Mouse (Mus musculus) heart, postnatal 0 days (tissue): Measurements from ENCODE around the gene Dlk2. TPM values are rescaled to one million over a fixed set of nuclear protein-coding genes. Genes with fewer than 3 reads are reported as not detected.

Experiments
- ATAC-seq: fragments of 200-750 bp; cut with Nextera tagmentation; 2 replicates; pipeline ENCODE4 v1.8.0; 2017; ENCODE audit warnings: low read depth, moderate number of reproducible peaks, moderate library complexity; ENCODE audit not compliant: insufficient read depth
- DNase-seq: peaks from one replicate; pipeline ENCODE4 v3.0.0-alpha.2; 2016; ENCODE audit warnings: low spot score
- H3K27ac ChIP-seq: fragments of 300-500 bp; sonication (generic); 2 replicates; pipeline ENCODE4 v1.5.1; 2014; ENCODE audit warnings: low read depth, mild to moderate bottlenecking
- H3K27me3 ChIP-seq: fragments of 300-500 bp; sonication (generic); 2 replicates; pipeline ENCODE4 v1.6.1; 2014; ENCODE audit warnings: low read length, mixed read lengths; ENCODE audit not compliant: control insufficient read depth, insufficient read depth
- H3K36me3 ChIP-seq: fragments of 300-500 bp; sonication (generic); replicated peaks from 2 replicates; pipeline ENCODE4 v1.6.1; 2014; ENCODE audit warnings: low read length, mixed read lengths; ENCODE audit not compliant: control insufficient read depth, insufficient read depth
- H3K4me1 ChIP-seq: fragments of 300-500 bp; sonication (generic); 2 replicates; pipeline ENCODE4 v1.6.1; 2014; ENCODE audit warnings: antibody characterized with exemption; ENCODE audit not compliant: control insufficient read depth, insufficient read depth
- H3K4me2 ChIP-seq: fragments of 300-500 bp; sonication (generic); 2 replicates; pipeline ENCODE4 v1.6.1; 2014; ENCODE audit warnings: low read depth, mild to moderate bottlenecking, low read length, moderate library complexity
- H3K4me3 ChIP-seq: fragments of 300-500 bp; sonication (generic); 2 replicates; pipeline ENCODE4 v1.5.1; 2014; ENCODE audit warnings: low read depth, low read length
- H3K9ac ChIP-seq: fragments of 300-500 bp; sonication (generic); replicated peaks from 2 replicates; pipeline ENCODE4 v1.6.1; 2014; ENCODE audit warnings: low read depth, low read length, mixed read lengths
- H3K9me3 ChIP-seq: fragments of 300-500 bp; sonication (generic); replicated peaks from 2 replicates; pipeline ENCODE4 v1.6.1; 2016; ENCODE audit warnings: low read length; ENCODE audit not compliant: control insufficient read depth
- CTCF ChIP-seq: IDR thresholded peaks from 2 replicates; pipeline ENCODE4 v1.5.1; 2016; ENCODE audit warnings: antibody characterized with exemption, control low read depth, low read depth
- EP300 ChIP-seq: IDR thresholded peaks from 2 replicates; pipeline ENCODE4 v1.6.1; 2016; ENCODE audit warnings: antibody characterized with exemption, low read depth
- WGBS: fragments of 180-500 bp; shearing (Covaris S2); extraction: QIAGEN DNeasy Blood & Tissue Kit; methylation state at CpG from one replicate; pipeline ENCODE4 v1.1.7; 2014; 5-methylcytosine and 5-hydroxymethylcytosine counted together
- polyA plus RNA-seq: library from polyadenylated mRNA; unstranded; fragments of >200 nt; fragmentation: Nextera tagmentation; extraction: Ambion mirVana; gene quantifications from 2 replicates; pipeline ENCODE4 v1.2.1, GENCODE M21; 2015
- total RNA-seq: library from RNA; depleted of rRNA; stranded (reverse); fragments of >200 nt; gene quantifications from 2 replicates; pipeline ENCODE4 v1.2.3, GENCODE M21; 2014; ENCODE audit warnings: low replicate concordance; rRNA removed

The Dlk2 gene
- total RNA-seq (1.7 TPM in 1 of 2 replicates, not detected in the other), polyA plus RNA-seq (0.16 and 0.43 TPM in 2 replicates)

DNA sequence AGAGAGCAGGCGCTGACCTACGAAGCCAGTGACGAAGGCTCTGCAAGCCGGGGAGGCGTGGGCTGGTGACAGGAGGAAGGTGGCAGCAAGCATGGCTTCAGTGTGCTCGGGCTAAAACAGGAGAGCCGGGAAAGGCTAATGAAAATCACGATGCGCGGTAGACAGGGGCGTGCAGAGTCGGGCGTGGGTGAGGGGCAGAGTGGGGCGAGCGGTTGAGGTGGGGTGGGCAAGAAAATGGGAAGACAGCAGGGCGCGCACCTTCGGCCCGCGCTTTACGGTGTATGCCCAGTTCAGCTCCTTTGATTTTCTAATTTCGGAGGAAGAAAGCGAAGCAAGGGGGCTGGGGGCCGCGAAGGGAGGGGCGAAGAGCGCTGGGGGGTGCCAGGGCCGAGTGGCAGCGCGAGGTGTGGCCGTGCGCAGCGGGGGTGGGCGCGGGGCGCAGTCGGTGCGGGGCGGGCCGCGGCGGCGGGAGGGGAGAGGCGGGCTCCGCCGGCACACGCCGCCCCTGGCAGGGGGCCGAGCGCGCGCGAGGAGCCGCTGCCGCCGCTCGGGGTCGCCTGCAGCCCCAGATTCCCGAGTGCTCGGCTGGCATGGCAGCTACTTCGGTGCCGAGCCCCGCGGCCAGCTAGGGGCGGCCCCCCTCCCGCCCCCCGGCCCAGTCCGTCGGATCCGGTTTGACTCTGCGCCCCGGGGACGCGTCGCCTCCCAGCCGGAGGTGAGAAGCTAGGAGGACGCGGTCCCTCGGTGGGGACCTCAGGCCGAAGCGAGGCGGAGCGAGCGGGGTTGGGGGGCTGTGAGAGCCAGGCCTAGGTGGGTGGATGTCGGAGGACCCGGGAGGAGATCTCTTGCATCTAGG lies at the start of gene Dlk2:
TSS of gene Dlk2 (plus strand) at position 58 of the 856 bp plus-strand sequence.
- no peak within 1 kb of the TSS for H3K27ac ChIP-seq
- no peak for ATAC-seq
- H3K4me1 ChIP-seq, result peaks cover 14% of the 10 kb centered on the region
- H3K4me3 ChIP-seq, result peak within 1 kb of the TSS; percentile 70
- DNase-seq, result no peak
- H3K9me3 ChIP-seq, result no peaks in the 10 kb centered on the region
- TF ChIP-seq EP300 (no peak), CTCF (no peak)
- H3K36me3 ChIP-seq, result no peaks in the 10 kb centered on the region
- peak within 1 kb of the TSS; percentile 37; the same call in 1 of the 2 replicates for H3K9ac ChIP-seq
- WGBS, result under 1% methylated on average over 60 of the region's 86 CpGs
- H3K27me3 ChIP-seq, result peaks cover 58% of the 10 kb centered on the region
- peak within 1 kb of the TSS; percentile 100 for H3K4me2 ChIP-seq

DNA sequence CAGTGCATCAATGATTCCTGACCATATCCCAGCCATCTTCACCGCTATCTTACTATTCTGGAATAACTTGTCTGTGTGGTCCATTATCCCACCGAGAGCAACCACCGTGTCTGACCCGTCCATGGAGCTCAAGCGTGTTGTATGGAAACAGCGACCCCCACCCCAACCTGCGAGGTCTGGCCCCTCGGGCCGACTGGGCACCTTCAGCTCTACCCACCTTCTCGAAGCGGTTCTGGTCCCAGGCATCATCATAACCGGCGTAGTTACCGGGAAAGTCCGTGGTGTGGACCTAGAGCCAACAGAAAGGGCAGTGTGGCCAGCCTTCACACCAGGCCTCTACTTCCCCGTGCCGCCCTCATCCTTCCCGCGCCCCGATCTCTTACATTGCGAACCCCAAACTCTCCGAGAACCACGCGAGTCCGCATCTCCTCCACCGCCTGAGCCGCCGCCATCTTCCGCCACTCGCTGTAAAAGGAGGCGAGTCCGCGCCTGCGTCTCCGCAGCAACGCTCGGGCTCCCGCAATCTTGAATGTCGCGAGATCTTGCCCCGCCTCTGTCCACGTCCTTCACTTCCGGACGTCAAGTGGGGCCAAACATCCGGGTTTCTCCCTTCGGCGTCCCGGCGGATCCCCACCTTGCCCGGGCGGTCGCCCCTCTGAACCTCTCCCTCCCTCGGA lies 49.6 kb upstream of the Dlk2 start, which contains the start of the genes Polr1c and Yipf3:
TSS of gene Polr1c (minus strand) at position 543 of the 677 bp plus-strand sequence.
TSS of gene Yipf3 (plus strand) at position 569 of the 677 bp plus-strand sequence.
- Histone ChIP-seq H3K36me3 (peaks cover 61% of the 10 kb centered on the region), H3K4me3 (peak within 1 kb of the TSS; percentile 85)
- under 1% methylated on average over 53 of the region's 53 CpGs for WGBS

DNA sequence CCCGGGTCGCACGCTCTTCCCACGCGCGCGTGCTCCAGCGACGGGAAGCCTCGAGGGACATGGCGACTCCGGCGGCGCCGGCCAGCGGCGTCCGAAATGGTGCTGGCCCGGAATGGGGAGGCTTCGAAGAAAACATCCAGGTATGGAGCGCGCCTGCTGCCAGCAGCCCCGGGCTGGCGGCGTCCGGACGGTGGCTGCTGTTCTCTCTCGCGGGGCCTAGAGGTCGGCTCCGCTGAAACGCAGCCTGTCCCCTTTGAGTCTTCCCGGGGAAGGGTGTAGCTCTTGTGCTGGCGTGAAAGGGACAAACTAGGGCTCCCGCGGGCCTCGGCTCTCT lies 49.1 kb upstream of the Dlk2 start:
- Histone ChIP-seq H3K36me3 (peaks cover 56% of the 10 kb centered on the region), H3K27ac (peak overlapping the region; percentile 88), H3K4me3 (peak overlapping the region; percentile 85), H3K9me3 (no peaks in the 10 kb centered on the region), H3K27me3 (no peaks in the 10 kb centered on the region), H3K9ac (peak overlapping the region; percentile 96), H3K4me1 (peaks cover 12% of the 10 kb centered on the region; the same call in 1 of the 2 replicates), H3K4me2 (peak overlapping the region; percentile 97)
- no peak for TF ChIP-seq EP300
- no peak for TF ChIP-seq CTCF
- ATAC-seq (peak; percentile 40), DNase-seq (no peak)
- under 1% methylated on average over 37 of the region's 37 CpGs for WGBS

More for the DNA sequence above, 49.6 kb upstream of the Dlk2 start, which contains the start of the genes Polr1c and Yipf3:
- Histone ChIP-seq H3K27ac (peak within 1 kb of the TSS; percentile 88), H3K9ac (peak within 1 kb of the TSS; percentile 96), H3K4me1 (peaks cover 12% of the 10 kb centered on the region; the same call in 1 of the 2 replicates), H3K4me2 (peak within 1 kb of the TSS; percentile 97), H3K9me3 (no peaks in the 10 kb centered on the region), H3K27me3 (no peaks in the 10 kb centered on the region)
- TF ChIP-seq EP300, result peak; percentile 85
- no peak for TF ChIP-seq CTCF
- ATAC-seq, result peak; percentile 93
- DNase-seq, result peak; percentile 96

DNA sequence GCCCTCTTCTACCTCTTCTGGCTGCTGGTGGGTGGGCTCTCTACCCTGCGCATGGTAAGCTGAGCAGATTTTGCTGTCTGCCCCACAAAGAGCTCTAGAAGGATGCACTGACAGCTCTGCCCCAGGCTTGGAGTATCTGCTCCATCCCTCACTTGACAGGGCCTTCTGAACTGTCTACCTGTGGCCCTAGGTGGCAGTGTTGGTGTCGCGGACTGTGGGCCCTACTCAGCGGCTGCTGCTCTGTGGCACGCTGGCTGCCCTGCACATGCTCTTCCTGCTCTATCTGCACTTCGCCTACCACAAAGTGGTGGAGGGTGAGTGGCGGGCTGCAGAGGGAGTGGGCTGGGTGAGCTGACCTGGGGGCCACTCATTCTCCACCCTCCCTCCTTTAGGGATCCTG lies 46.0 kb upstream of the Dlk2 start:
- TF ChIP-seq CTCF (no peak), EP300 (no peak)
- peaks cover 31% of the 10 kb centered on the region for H3K36me3 ChIP-seq
- peaks cover 22% of the 10 kb centered on the region for H3K4me1 ChIP-seq
- H3K27ac ChIP-seq, result no peak overlapping the region
- H3K4me3 ChIP-seq, result no peak overlapping the region
- ATAC-seq (no peak), DNase-seq (no peak)
- no peaks in the 10 kb centered on the region for H3K9me3 ChIP-seq
- no peak overlapping the region for H3K4me2 ChIP-seq
- 71% methylated on average over 7 of the region's 7 CpGs for WGBS
- no peak overlapping the region for H3K9ac ChIP-seq
- peaks cover 15% of the 10 kb centered on the region for H3K27me3 ChIP-seq

DNA sequence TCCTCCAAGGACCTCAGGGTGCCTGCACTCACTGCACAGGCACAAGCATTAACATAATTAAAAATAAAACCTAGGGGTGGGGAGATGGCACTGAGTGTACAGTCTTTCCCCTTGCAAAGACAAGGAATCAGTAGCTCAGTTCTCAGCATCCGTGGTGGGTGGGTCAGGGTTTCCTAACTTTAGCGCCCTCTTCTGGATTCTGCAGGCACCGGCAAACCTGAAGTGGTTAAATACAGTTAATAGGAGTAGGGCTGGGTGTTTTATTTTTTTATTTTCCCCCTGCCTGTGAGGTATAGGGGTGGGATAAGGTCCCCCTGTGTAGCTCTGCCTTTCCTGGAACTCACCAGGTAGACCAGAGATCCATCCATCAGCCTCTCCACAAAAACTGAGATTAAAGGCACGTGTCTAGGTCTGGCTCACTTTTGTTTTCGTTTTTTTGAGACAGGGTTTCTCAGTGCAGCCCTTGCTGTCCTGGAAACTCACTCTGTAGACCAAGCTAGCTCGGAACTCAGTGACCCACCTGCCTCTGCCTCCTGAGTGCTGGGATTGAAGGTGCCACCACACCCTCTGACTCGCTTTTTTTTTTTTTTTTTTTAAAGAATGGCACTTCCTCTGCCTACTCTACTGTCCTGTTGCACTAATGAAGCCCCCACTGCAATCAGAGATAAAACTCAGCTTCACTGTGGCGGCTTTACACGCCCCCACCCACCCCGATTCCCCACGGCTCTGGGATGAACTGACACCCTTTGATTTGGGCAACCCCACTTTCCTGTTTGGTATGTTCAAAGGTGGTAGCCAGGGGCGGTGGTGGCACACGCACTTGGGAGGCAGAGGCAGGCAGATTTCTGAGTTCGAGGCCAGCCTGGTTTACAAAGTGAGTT lies 44.4 kb upstream of the Dlk2 start:
- ATAC-seq, result no peak
- peak overlapping the region; percentile 72; the same call in 1 of the 2 replicates for H3K4me3 ChIP-seq
- H3K4me2 ChIP-seq, result peak overlapping the region; percentile 100
- no peaks in the 10 kb centered on the region for H3K9me3 ChIP-seq
- 52% methylated on average over 14 of the region's 14 CpGs for WGBS
- DNase-seq, result no peak
- H3K4me1 ChIP-seq, result peaks cover 15% of the 10 kb centered on the region
- TF ChIP-seq CTCF (peak; percentile 38; the same call in 1 of the 2 replicates), EP300 (no peak)
- no peak overlapping the region for H3K27ac ChIP-seq
- peaks cover 37% of the 10 kb centered on the region for H3K36me3 ChIP-seq
- H3K27me3 ChIP-seq, result peaks cover 15% of the 10 kb centered on the region
- no peak overlapping the region for H3K9ac ChIP-seq
